Comparison of ENCODE assay signal across 28 mouse cellular contexts in the genomic region with DNA sequence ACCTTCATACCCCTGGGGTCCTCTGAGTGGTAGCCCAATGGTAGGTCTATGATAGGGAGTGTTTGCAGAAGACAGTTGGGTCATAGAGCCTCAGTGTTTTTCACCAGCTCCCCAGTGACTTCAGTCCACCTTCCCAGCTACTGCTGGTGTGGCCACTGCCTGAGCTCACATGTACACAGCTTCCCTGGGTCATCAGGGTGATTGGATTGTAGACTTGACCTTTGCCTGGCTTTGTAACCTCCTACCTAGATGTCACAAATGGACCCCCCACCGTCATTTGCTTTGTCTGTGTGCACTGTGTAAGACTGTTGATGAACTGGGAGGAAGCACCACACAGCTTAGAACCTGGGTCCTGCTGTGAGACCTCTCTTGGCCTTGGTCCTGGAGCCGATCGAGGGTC. TPM values are rescaled to one million over a fixed set of nuclear protein-coding genes. Genes with fewer than 3 reads are reported as not detected.
DNase-seq lines count a peak whose midpoint lies in the region; ATAC-seq and TF ChIP-seq lines count a peak whose summit lies in the region.
"Had no signal": no experiment of that assay in that cellular context is flagged by ENCODE, and none has a peak within 500 bp of the region (broad histone marks: within the 10 kb centered on the region; RNA-seq: fewer than 3 reads in every experiment).

No protein-coding gene starts in this region.

- no peaks in the 10 kb centered on the region for H3K36me3 ChIP-seq in spleen, adult 2 months (ENCODE audit: control insufficient read depth, insufficient read depth, low read length)
- no peaks in the 10 kb centered on the region for H3K36me3 ChIP-seq in liver, embryonic 16.5 days (ENCODE audit: control insufficient read depth, insufficient read depth)
- no peaks in the 10 kb centered on the region; the same call in 1 of the 2 replicates for H3K36me3 ChIP-seq in lung, postnatal 0 days (ENCODE audit: insufficient read depth, low read length)
- H3K36me3 ChIP-seq: embryonic facial prominence, embryonic 10.5 days; embryonic facial prominence, embryonic 15.5 days; forebrain, embryonic 12.5 days; heart, embryonic 13.5 days; lung, embryonic 15.5 days; midbrain, embryonic 15.5 days had no signal

- TF ChIP-seq EP300 in lung, postnatal 0 days (IDR thresholded peaks at IDR 0.05), result no peak

- H3K4me2 ChIP-seq in liver, embryonic 16.5 days (ENCODE audit: low read depth, low read length), result no peak overlapping the region
- no peak overlapping the region for H3K4me2 ChIP-seq in lung, postnatal 0 days (replicated peaks; ENCODE audit: low read depth, low read length)
- H3K4me2 ChIP-seq: embryonic facial prominence, embryonic 15.5 days; forebrain, embryonic 12.5 days; heart, embryonic 13.5 days; hindbrain, embryonic 14.5 days; liver, embryonic 13.5 days; lung, embryonic 15.5 days; midbrain, embryonic 15.5 days had no signal

- H3K27ac ChIP-seq in spleen, adult 2 months (ENCODE audit: insufficient read depth, low read length), result peak overlapping the region; percentile 97
- H3K27ac ChIP-seq in bone marrow, adult 2 months (ENCODE audit: control insufficient read depth, insufficient read depth, low read depth, low read length, poor library complexity), result peak overlapping the region; percentile 21; the same call in 1 of the 2 replicates
- no peak overlapping the region for H3K27ac ChIP-seq in liver, embryonic 16.5 days (ENCODE audit: low read length)
- no peak overlapping the region for H3K27ac ChIP-seq in lung, postnatal 0 days (ENCODE audit: low read length)
- H3K27ac ChIP-seq: embryonic facial prominence, embryonic 10.5 days; forebrain, embryonic 12.5 days; hindbrain, embryonic 14.5 days; liver, embryonic 13.5 days; lung, embryonic 15.5 days; midbrain, embryonic 15.5 days had no signal

- no peak overlapping the region for H3K4me3 ChIP-seq in spleen, adult 2 months (ENCODE audit: extremely low read depth, insufficient read depth, insufficient read length)
- no peak overlapping the region for H3K4me3 ChIP-seq in bone marrow, adult 2 months (replicated peaks; ENCODE audit: control insufficient read depth, low read depth, low read length)
- no peak overlapping the region for H3K4me3 ChIP-seq in liver, embryonic 16.5 days (ENCODE audit: low read depth, low read length)
- H3K4me3 ChIP-seq in lung, postnatal 0 days (ENCODE audit: low read depth, low read length), result no peak overlapping the region
- H3K4me3 ChIP-seq: embryonic facial prominence, embryonic 10.5 days; embryonic facial prominence, embryonic 15.5 days; forebrain, embryonic 12.5 days; heart, embryonic 13.5 days; layer of hippocampus, adult 2 months; liver, embryonic 13.5 days; lung, embryonic 15.5 days; midbrain, embryonic 15.5 days had no signal

- peaks cover 80% of the 10 kb centered on the region for H3K4me1 ChIP-seq in spleen, adult 2 months (ENCODE audit: control insufficient read depth, insufficient read depth, insufficient read length)
- H3K4me1 ChIP-seq in bone marrow, adult 2 months (ENCODE audit: control insufficient read depth, insufficient read depth, low read length), result peaks cover 44% of the 10 kb centered on the region
- peaks cover 63% of the 10 kb centered on the region for H3K4me1 ChIP-seq in liver, embryonic 16.5 days (ENCODE audit: control insufficient read depth, low read depth, low read length)
- peaks cover 74% of the 10 kb centered on the region for H3K4me1 ChIP-seq in lung, postnatal 0 days (ENCODE audit: insufficient read depth, low read depth, low read length)

- peak; percentile 52 for ATAC-seq in liver, embryonic 16.5 days (ENCODE audit: low read depth)
- no peak for ATAC-seq in lung, postnatal 0 days
- ATAC-seq: forebrain, postnatal 0 days; midbrain, embryonic 15.5 days had no signal

- TF ChIP-seq POLR2A in spleen, adult 2 months (IDR thresholded peaks at IDR 0.05; ENCODE audit: low read depth, low read length), result no peak
- no peak for TF ChIP-seq POLR2A in bone marrow, adult 2 months (IDR thresholded peaks at IDR 0.05; ENCODE audit: borderline replicate concordance, control insufficient read depth, low read depth, low read length)

- no peaks in the 10 kb centered on the region for H3K9me3 ChIP-seq in liver, embryonic 16.5 days (replicated peaks; ENCODE audit: control insufficient read depth, low read length)
- no peaks in the 10 kb centered on the region for H3K9me3 ChIP-seq in lung, postnatal 0 days (ENCODE audit: low read length)
- H3K9me3 ChIP-seq: embryonic facial prominence, embryonic 10.5 days; embryonic facial prominence, embryonic 15.5 days; forebrain, embryonic 12.5 days; G1E; heart, embryonic 13.5 days; liver, embryonic 13.5 days; lung, embryonic 15.5 days; midbrain, embryonic 15.5 days had no signal

- no peak for DNase-seq in spleen, adult 2 months (ENCODE audit: low read depth in 1 of 2, low spot score in 2 of 2)
- no peak for DNase-seq in spleen, postnatal 10 days (ENCODE audit: low spot score in 2 of 2)
- no peak for DNase-seq in lung, postnatal 0 days (ENCODE audit: low spot score)
- no peak for DNase-seq in retina, postnatal 1 day
- DNase-seq: adrenal gland, postnatal 36 days; B cell, adult 2 months; cerebellum, adult 2 months; cerebellum, postnatal 25 days; forebrain, postnatal 0 days; gastrocnemius, postnatal 10 days; heart, postnatal 10 days; kidney, adult 18-20 months; kidney, postnatal 36 days; liver, embryonic 13.5 days; lung, postnatal 36 days; right cerebral cortex, postnatal 4 days; thymus, postnatal 4 days had no signal

- no peak for TF ChIP-seq CTCF in spleen, adult 2 months (IDR thresholded peaks at IDR 0.05; ENCODE audit: extremely low read depth, insufficient read depth, insufficient read length, insufficient replicate concordance)
- no peak for TF ChIP-seq CTCF in bone marrow, adult 2 months (IDR thresholded peaks at IDR 0.05; ENCODE audit: control insufficient read depth, insufficient read depth, low read length)
- TF ChIP-seq CTCF in lung, postnatal 0 days (IDR thresholded peaks at IDR 0.05), result no peak

- 87% methylated on average over 3 of the region's 3 CpGs for WGBS in spleen, adult 2 months
- WGBS in bone marrow, adult 2 months, result 85% methylated on average over 3 of the region's 3 CpGs
- WGBS in liver, embryonic 16.5 days (ENCODE audit: insufficient replicate concordance), result 71% methylated on average over 3 of the region's 3 CpGs
- 90% methylated on average over 3 of the region's 3 CpGs for WGBS in lung, postnatal 0 days

- no peaks in the 10 kb centered on the region for H3K27me3 ChIP-seq in spleen, adult 2 months (ENCODE audit: control insufficient read depth, insufficient read depth, low read length)
- H3K27me3 ChIP-seq in liver, embryonic 16.5 days (ENCODE audit: control insufficient read depth, insufficient read depth, low read depth, low read length), result no peaks in the 10 kb centered on the region
- H3K27me3 ChIP-seq in lung, postnatal 0 days (replicated peaks; ENCODE audit: insufficient read depth, low read length), result no peaks in the 10 kb centered on the region
- H3K27me3 ChIP-seq: embryonic facial prominence, embryonic 15.5 days; forebrain, embryonic 12.5 days; heart, embryonic 13.5 days; liver, embryonic 13.5 days; lung, embryonic 15.5 days; midbrain, embryonic 15.5 days had no signal

- no peak overlapping the region for H3K9ac ChIP-seq in liver, embryonic 16.5 days (ENCODE audit: low read depth, low read length)
- H3K9ac ChIP-seq in lung, postnatal 0 days (replicated peaks; ENCODE audit: low read depth), result no peak overlapping the region
- H3K9ac ChIP-seq: embryonic facial prominence, embryonic 15.5 days; forebrain, embryonic 12.5 days; forebrain, postnatal 0 days; hindbrain, embryonic 14.5 days; liver, embryonic 13.5 days; lung, embryonic 15.5 days; midbrain, embryonic 15.5 days had no signal

RNA-seq across cellular contexts. Expression of gene Ptpn1, which starts 12.3 kb away (rescaled TPM):
- polyA plus RNA-seq in spleen, adult 2 months (2012; rRNA removed), result 83.8 and 110 TPM in 2 replicates
- polyA plus RNA-seq in bone marrow, adult 2 months (2011; ENCODE audit: insufficient read depth, insufficient read length, low replicate concordance, missing spikeins), result 13.7 and 34.3 TPM in 2 replicates
- 22.0 and 22.4 TPM in 2 replicates for polyA plus RNA-seq in liver, embryonic 16.5 days (2015; fragmentation: Nextera tagmentation; extraction: Ambion mirVana)
- 81.2 and 94.5 TPM in 2 replicates for polyA plus RNA-seq in lung, postnatal 0 days (2015; fragmentation: Nextera tagmentation; extraction: Ambion mirVana)

Comparison
In these comparisons a context has a peak if more than half of its experiments do, and no peak if none do; other contexts are left out.
1. H3K27ac ChIP-seq: peak in spleen, adult 2 months (single experiment) and bone marrow, adult 2 months (single experiment); none in liver, embryonic 16.5 days (single experiment) and lung, postnatal 0 days (single experiment).